Mouse (Mus musculus): ENCODE measurements around the gene Pacrg. TPM values are rescaled to one million over a fixed set of nuclear protein-coding genes. Genes with fewer than 3 reads are reported as not detected.

Gene Pacrg
- total and polyA plus RNA-seq, 3 experiments: not detected

- in situ Hi-C loops (cut with MboI; ENCODE audit: low pct_ligation_motif_present, low pct_unique_long_range_greater_than_20kb, low sequenced_read_pairs) (no loop called here), dilution Hi-C loops (cut with MboI; ENCODE audit: extremely low pct_ligation_motif_present, extremely low pct_unique_long_range_greater_than_20kb, low sequenced_read_pairs) (no loop called here)
- H3K4me1 ChIP-seq (ENCODE audit: control insufficient read depth in 1 of 2, insufficient read depth in 2 of 2): no peaks in the 10 kb centered on the region
- H3K27me3 ChIP-seq (replicated peaks): no peaks in the 10 kb centered on the region
- no peaks in the 10 kb centered on the region for H3K36me3 ChIP-seq (replicated peaks in 1 of 2; ENCODE audit: control insufficient read depth in 1 of 2, insufficient read depth in 1 of 2, low read length in 1 of 2)
- DNase-seq (ENCODE audit: extremely low read depth): no peak
- H3K9me3 ChIP-seq (replicated peaks; ENCODE audit: low read length): no peaks in the 10 kb centered on the region
- H3K27ac ChIP-seq (ENCODE audit: insufficient read depth, low read depth): no peak overlapping the region
- H3K4me2 ChIP-seq (ENCODE audit: insufficient read depth, low read depth, poor library complexity, severe bottlenecking): no peak overlapping the region
- no peak overlapping the region for H3K4me3 ChIP-seq (replicated peaks in 1 of 3; ENCODE audit: low read depth in 2 of 3, low read length in 2 of 3, poor library complexity in 1 of 3)
- no peak overlapping the region for H3K9ac ChIP-seq (ENCODE audit: insufficient read depth, low read depth)
- TF ChIP-seq USF1 (IDR thresholded peaks at IDR 0.05; ENCODE audit: low read depth, low read length) (no peak), KAT2A (IDR thresholded peaks at IDR 0.05; ENCODE audit: insufficient replicate concordance, low read length) (no peak), MXI1 (IDR thresholded peaks at IDR 0.05; ENCODE audit: low read depth, low read length) (no peak), POLR2A (IDR thresholded peaks at IDR 0.05; ENCODE audit: low read depth, low read length) (no peak), PAX5 (IDR thresholded peaks at IDR 0.05; ENCODE audit: low read length) (no peak), MAZ (IDR thresholded peaks at IDR 0.05; ENCODE audit: low read depth, low read length) (no peak), ZKSCAN1 (IDR thresholded peaks at IDR 0.05; ENCODE audit: borderline replicate concordance, low read depth, low read length) (no peak), MAFK (IDR thresholded peaks at IDR 0.05; ENCODE audit: insufficient replicate concordance, low read length) (no peak), USF2 (conservative IDR thresholded peaks at IDR 0.05; ENCODE audit: low read depth, low read length) (no peak), GABPA (IDR thresholded peaks at IDR 0.05; ENCODE audit: insufficient replicate concordance, low read depth, low read length) (no peak), CHD1 (IDR thresholded peaks at IDR 0.05; ENCODE audit: low read depth, low read length) (no peak), MEF2A (IDR thresholded peaks at IDR 0.05; ENCODE audit: borderline replicate concordance, low read depth, low read length) (no peak), BHLHE40 (IDR thresholded peaks at IDR 0.05; ENCODE audit: low read depth, low read length) (no peak), NELFE (IDR thresholded peaks at IDR 0.05; ENCODE audit: low read depth, low read length) (no peak), E2F4 (IDR thresholded peaks at IDR 0.05; ENCODE audit: insufficient replicate concordance, low read depth, low read length) (no peak), CTCF (conservative IDR thresholded peaks at IDR 0.05 in 1 of 2, IDR thresholded peaks at IDR 0.05 in 1 of 2; ENCODE audit: low read depth in 2 of 2, low read length in 2 of 2) (no peak), EP300 (IDR thresholded peaks at IDR 0.05; ENCODE audit: low read length) (no peak), ZC3H11A (IDR thresholded peaks at IDR 0.05; ENCODE audit: low read depth, low read length) (no peak), UBTF (IDR thresholded peaks at IDR 0.05; ENCODE audit: low read depth, low read length) (no peak), ETS1 (conservative IDR thresholded peaks at IDR 0.05; ENCODE audit: low read depth, low read length) (no peak)
- H3K79me2 ChIP-seq (replicated peaks; ENCODE audit: control insufficient read depth, extremely low read depth, insufficient read depth, poor library complexity, severe bottlenecking): no peaks in the 10 kb centered on the region
Observed at GRCm38 (mm10) chr17:10378467-10379175, 461.5 kb downstream of the Pacrg start.

- in situ Hi-C loops (cut with MboI; ENCODE audit: low pct_ligation_motif_present, low pct_unique_long_range_greater_than_20kb, low sequenced_read_pairs): no loop called here
- Histone ChIP-seq H3K9me3 (replicated peaks; ENCODE audit: low read length) (no peaks in the 10 kb centered on the region), H3K27ac (ENCODE audit: insufficient read depth, low read depth) (no peak overlapping the region), H3K4me3 (replicated peaks in 1 of 3; ENCODE audit: low read depth in 2 of 3, low read length in 2 of 3, poor library complexity in 1 of 3) (no peak overlapping the region), H3K4me2 (ENCODE audit: insufficient read depth, low read depth, poor library complexity, severe bottlenecking) (no peak overlapping the region), H3K36me3 (replicated peaks in 1 of 2; ENCODE audit: control insufficient read depth in 1 of 2, insufficient read depth in 1 of 2, low read length in 1 of 2) (no peaks in the 10 kb centered on the region), H3K27me3 (replicated peaks) (no peaks in the 10 kb centered on the region), H3K79me2 (replicated peaks; ENCODE audit: control insufficient read depth, extremely low read depth, insufficient read depth, poor library complexity, severe bottlenecking) (no peaks in the 10 kb centered on the region), H3K9ac (ENCODE audit: insufficient read depth, low read depth) (no peak overlapping the region), H3K4me1 (ENCODE audit: control insufficient read depth in 1 of 2, insufficient read depth in 2 of 2) (no peaks in the 10 kb centered on the region)
- DNase-seq (ENCODE audit: extremely low read depth): no peak
- dilution Hi-C loops (cut with MboI; ENCODE audit: extremely low pct_ligation_motif_present, extremely low pct_unique_long_range_greater_than_20kb, low sequenced_read_pairs): no loop called here
- TF ChIP-seq RAD21 (IDR thresholded peaks at IDR 0.05; ENCODE audit: low read depth, low read length) (no peak), MAX (IDR thresholded peaks at IDR 0.05; ENCODE audit: low read length) (no peak), MYC (IDR thresholded peaks at IDR 0.05; ENCODE audit: low read depth, low read length) (no peak), PAX5 (IDR thresholded peaks at IDR 0.05; ENCODE audit: low read length) (no peak), TBP (conservative IDR thresholded peaks at IDR 0.05; ENCODE audit: low read depth, low read length) (no peak), UBTF (IDR thresholded peaks at IDR 0.05; ENCODE audit: low read depth, low read length) (no peak), KAT2A (IDR thresholded peaks at IDR 0.05; ENCODE audit: insufficient replicate concordance, low read length) (no peak), ZC3H11A (IDR thresholded peaks at IDR 0.05; ENCODE audit: low read depth, low read length) (no peak), CHD2 (IDR thresholded peaks at IDR 0.05; ENCODE audit: low read length) (no peak), BHLHE40 (IDR thresholded peaks at IDR 0.05; ENCODE audit: low read depth, low read length) (no peak), CHD1 (IDR thresholded peaks at IDR 0.05; ENCODE audit: low read depth, low read length) (no peak), POLR2AphosphoS2 (IDR thresholded peaks at IDR 0.05; ENCODE audit: low read depth, low read length) (no peak), MXI1 (IDR thresholded peaks at IDR 0.05; ENCODE audit: low read depth, low read length) (no peak), MAZ (IDR thresholded peaks at IDR 0.05; ENCODE audit: low read depth, low read length) (no peak)
Observed at GRCm38 (mm10) chr17:10377606-10378005, 462.5 kb downstream of the Pacrg start.
